Mouse (Mus musculus) hindbrain, embryonic 11.5 days (tissue): ENCODE results near the gene Vmn2r84. TPM values are rescaled to one million over a fixed set of nuclear protein-coding genes. Genes with fewer than 3 reads are reported as not detected.
"Not testable (repeated sequence)": the region's sequence is repeated elsewhere in the genome, so short reads cannot be mapped to it uniquely, and the experiment has no call there.

ENCODE experiments used
- ATAC-seq: fragments of 200-750 bp; cut with Nextera tagmentation; 2 replicates; pipeline ENCODE4 v1.8.0; 2017; ENCODE audit warnings: mild to moderate bottlenecking, moderate TSS enrichment, moderate library complexity; ENCODE audit not compliant: low FRiP score
- DNase-seq: peaks from one replicate; pipeline ENCODE4 v3.0.0-alpha.2; 2015; ENCODE audit warnings: low spot score
- H3K27ac ChIP-seq: fragments of 300-500 bp; sonication (generic); 2 replicates; pipeline ENCODE4 v1.5.1; 2014; ENCODE audit warnings: mild to moderate bottlenecking, low read depth, low read length
- H3K27me3 ChIP-seq: fragments of 300-500 bp; sonication (generic); 2 replicates; pipeline ENCODE4 v1.6.1; 2014; ENCODE audit warnings: mild to moderate bottlenecking, low read length, moderate library complexity, mixed read lengths; ENCODE audit not compliant: control insufficient read depth, insufficient read depth
- H3K36me3 ChIP-seq: fragments of 300-500 bp; sonication (generic); 2 replicates; pipeline ENCODE4 v1.6.1; 2014; ENCODE audit warnings: mild to moderate bottlenecking, low read length, moderate library complexity, mixed read lengths; ENCODE audit not compliant: control insufficient read depth, insufficient read depth
- H3K4me1 ChIP-seq: fragments of 300-500 bp; sonication (generic); replicated peaks from 2 replicates; pipeline ENCODE4 v1.6.1; 2014; ENCODE audit warnings: low read length, mixed read lengths; ENCODE audit not compliant: control insufficient read depth, insufficient read depth
- H3K4me2 ChIP-seq: fragments of 300-500 bp; sonication (generic); replicated peaks from 2 replicates; pipeline ENCODE4 v1.6.1; 2014; ENCODE audit warnings: mild to moderate bottlenecking, low read depth, low read length
- H3K4me3 ChIP-seq: fragments of 300-500 bp; sonication (generic); 2 replicates; pipeline ENCODE4 v1.5.1; 2014; ENCODE audit warnings: low read depth, low read length
- H3K9ac ChIP-seq: fragments of 300-500 bp; sonication (generic); 2 replicates; pipeline ENCODE4 v1.6.1; 2014; ENCODE audit warnings: low read depth, low read length
- H3K9me3 ChIP-seq: fragments of 300-500 bp; sonication (generic); 2 replicates; pipeline ENCODE4 v1.6.1; 2016; ENCODE audit warnings: low read length; ENCODE audit not compliant: control insufficient read depth
- WGBS: fragments of 180-500 bp; shearing (Covaris S2); extraction: QIAGEN DNeasy Blood & Tissue Kit; methylation state at CpG from one replicate; pipeline ENCODE4 v1.1.7; 2014; 5-methylcytosine and 5-hydroxymethylcytosine counted together
- polyA plus RNA-seq: library from polyadenylated mRNA; unstranded; fragments of >200 nt; fragmentation: Nextera tagmentation; extraction: Ambion mirVana; gene quantifications from 2 replicates; pipeline ENCODE4 v1.2.1, GENCODE M21; 2014

Vmn2r84 gene
- polyA plus RNA-seq: not detected in 2 replicates

GRCm38 (mm10) chr10:130394232-130394631 lies at the start of gene Vmn2r84:
Gene Vmn2r84 (minus strand): TSS chr10:130394332.
- Histone ChIP-seq H3K4me3 (no peak within 1 kb of the TSS), H3K4me1 (no peaks in the 10 kb centered on the region), H3K27ac (no peak within 1 kb of the TSS), H3K9me3 (no peaks in the 10 kb centered on the region), H3K4me2 (no peak within 1 kb of the TSS), H3K36me3 (no peaks in the 10 kb centered on the region), H3K9ac (no peak within 1 kb of the TSS), H3K27me3 (no peaks in the 10 kb centered on the region)
- DNase-seq (no peak), ATAC-seq (no peak)

- H3K9ac ChIP-seq, DNase-seq, ATAC-seq, H3K27ac ChIP-seq, H3K27me3 ChIP-seq, H3K4me3 ChIP-seq, H3K36me3 ChIP-seq, H3K4me2 ChIP-seq, H3K9me3 ChIP-seq, H3K4me1 ChIP-seq: not testable (repeated sequence)
- 89% methylated on average over 11 of the region's 11 CpGs for WGBS
Observed at GRCm38 (mm10) chr10:130434185-130434898, 40.2 kb upstream of the Vmn2r84 start.

- not testable (repeated sequence) for H3K4me2 ChIP-seq, H3K36me3 ChIP-seq, H3K27ac ChIP-seq, H3K9me3 ChIP-seq, ATAC-seq, H3K4me1 ChIP-seq, H3K9ac ChIP-seq, H3K4me3 ChIP-seq, H3K27me3 ChIP-seq, DNase-seq
Observed at GRCm38 (mm10) chr10:130429603-130430002, 35.5 kb upstream of the Vmn2r84 start, which contains the start of gene Vmn2r85. Gene Vmn2r85 (minus strand): TSS chr10:130429703.

- H3K27ac ChIP-seq, H3K9me3 ChIP-seq, H3K9ac ChIP-seq, H3K4me3 ChIP-seq, H3K4me2 ChIP-seq, DNase-seq, H3K27me3 ChIP-seq, H3K4me1 ChIP-seq, ATAC-seq, H3K36me3 ChIP-seq: not testable (repeated sequence)
- 82% methylated on average over 2 of the region's 2 CpGs for WGBS
Observed at GRCm38 (mm10) chr10:130422368-130422767, 28.2 kb upstream of the Vmn2r84 start.

GRCm38 (mm10) chr10:130420401-130420800 lies 26.3 kb upstream of the Vmn2r84 start:
- Histone ChIP-seq H3K36me3 (no peaks in the 10 kb centered on the region), H3K4me2 (no peak overlapping the region), H3K9ac (no peak overlapping the region), H3K4me1 (no peaks in the 10 kb centered on the region), H3K27me3 (no peaks in the 10 kb centered on the region), H3K27ac (no peak overlapping the region), H3K9me3 (no peaks in the 10 kb centered on the region), H3K4me3 (no peak overlapping the region)
- DNase-seq (no peak), ATAC-seq (no peak)
- 77% methylated on average over 3 of the region's 3 CpGs for WGBS

GRCm38 (mm10) chr10:130419954-130420353 lies 25.8 kb upstream of the Vmn2r84 start:
- H3K4me2 ChIP-seq, H3K4me3 ChIP-seq: not testable (repeated sequence)

GRCm38 (mm10) chr10:130416352-130416751 lies 22.2 kb upstream of the Vmn2r84 start:
- H3K9me3 ChIP-seq, H3K27ac ChIP-seq, H3K9ac ChIP-seq, H3K36me3 ChIP-seq, H3K4me3 ChIP-seq, DNase-seq, H3K27me3 ChIP-seq, ATAC-seq, H3K4me1 ChIP-seq, H3K4me2 ChIP-seq: not testable (repeated sequence)

More at GRCm38 (mm10) chr10:130419954-130420353, 25.8 kb upstream of the Vmn2r84 start:
- DNase-seq, H3K36me3 ChIP-seq, H3K27ac ChIP-seq, H3K9me3 ChIP-seq, H3K9ac ChIP-seq, H3K4me1 ChIP-seq, ATAC-seq, H3K27me3 ChIP-seq: not testable (repeated sequence)
- WGBS: 63% methylated on average over 2 of the region's 2 CpGs

GRCm38 (mm10) chr10:130412167-130412698 lies 18.1 kb upstream of the Vmn2r84 start:
- not testable (repeated sequence) for H3K4me2 ChIP-seq, H3K4me3 ChIP-seq, DNase-seq, H3K27ac ChIP-seq, H3K9ac ChIP-seq, H3K4me1 ChIP-seq, H3K9me3 ChIP-seq, H3K36me3 ChIP-seq, H3K27me3 ChIP-seq
- peak; percentile 48 for ATAC-seq
- 65% methylated on average over 19 of the region's 35 CpGs for WGBS

GRCm38 (mm10) chr10:130375145-130375544 lies 19.0 kb downstream of the Vmn2r84 start:
- no peaks in the 10 kb centered on the region for H3K36me3 ChIP-seq
- no peaks in the 10 kb centered on the region for H3K9me3 ChIP-seq
- 93% methylated on average over 2 of the region's 2 CpGs for WGBS

More at GRCm38 (mm10) chr10:130375145-130375544, 19.0 kb downstream of the Vmn2r84 start:
- H3K4me2 ChIP-seq: no peak overlapping the region
- H3K27ac ChIP-seq: no peak overlapping the region
- no peak overlapping the region for H3K4me3 ChIP-seq
- no peak for ATAC-seq
- H3K27me3 ChIP-seq: no peaks in the 10 kb centered on the region
- no peak for DNase-seq
- H3K9ac ChIP-seq: no peak overlapping the region
- no peaks in the 10 kb centered on the region for H3K4me1 ChIP-seq
